Mouse (Mus musculus): ENCODE data around the gene Ms4a2.

Ms4a2 gene

DNA sequence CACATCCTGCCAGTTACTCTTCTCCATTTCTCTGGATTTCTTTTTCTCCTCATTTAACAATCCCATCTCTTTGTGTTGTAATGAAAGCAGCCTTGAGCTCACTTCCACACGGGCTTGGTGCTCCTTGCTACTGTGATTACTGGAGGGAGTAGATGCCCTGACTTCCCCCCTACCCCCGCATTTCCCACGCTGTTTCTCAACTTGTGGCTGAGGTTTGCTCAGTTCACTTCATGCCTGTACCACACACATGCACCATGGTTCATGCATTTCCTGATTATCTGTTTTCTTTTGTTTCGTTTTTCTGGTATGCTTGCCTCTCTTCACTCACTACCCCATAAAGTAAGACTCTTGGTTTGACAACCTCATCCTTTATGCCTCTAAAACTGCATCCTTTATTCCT, 34.3 kb downstream of the Ms4a2 start:
- DNase-seq (ENCODE audit: low spot score in 2 of 2): peak; percentile 58 to 62

GRCm38 (mm10) chr19:11574965-11575364, 48.6 kb downstream of the Ms4a2 start:
- no peak for DNase-seq (ENCODE audit: low spot score in 2 of 2)
